Mouse (Mus musculus) forebrain, embryonic 14.5 days (tissue): ENCODE measurements at regions not wholly inside any gene's neighbourhood (a gene's known extent, or its start where the extent isn't known, plus 50 kb on each side); places are given as distances from the start of the nearest gene placed in this dataset.
A peak's percentile ranks its signal among the peaks of the same experiment; 100 is the strongest.

ENCODE experiments used
- ATAC-seq: fragments of 200-750 bp; cut with Nextera tagmentation; 2 replicates; pipeline ENCODE4 v1.8.0; 2017; ENCODE audit warnings: mild to moderate bottlenecking, moderate library complexity
- DNase-seq: peaks from one replicate; pipeline ENCODE4 v3.0.0-alpha.2; 2015; ENCODE audit warnings: low spot score
- H3K27ac ChIP-seq: fragments of 300-500 bp; sonication (generic); 2 replicates; pipeline ENCODE4 v1.5.1; 2014; ENCODE audit warnings: low read depth, mild to moderate bottlenecking, control low read depth, low read length, moderate library complexity
- H3K27me3 ChIP-seq: fragments of 300-500 bp; sonication (generic); replicated peaks from 2 replicates; pipeline ENCODE4 v1.6.1; 2014; ENCODE audit warnings: low read length, control low read depth, mixed read lengths; ENCODE audit not compliant: control insufficient read depth, insufficient read depth
- H3K36me3 ChIP-seq: fragments of 300-500 bp; sonication (generic); 2 replicates; pipeline ENCODE4 v1.6.1; 2014; ENCODE audit warnings: low read length, control low read depth; ENCODE audit not compliant: control insufficient read depth, insufficient read depth
- H3K4me1 ChIP-seq: fragments of 300-500 bp; sonication (generic); 2 replicates; pipeline ENCODE4 v1.6.1; 2014; ENCODE audit warnings: antibody characterized with exemption, low read length, control low read depth; ENCODE audit not compliant: control insufficient read depth, insufficient read depth
- H3K4me2 ChIP-seq: fragments of 300-500 bp; sonication (generic); 2 replicates; pipeline ENCODE4 v1.6.1; 2014; ENCODE audit warnings: mild to moderate bottlenecking, control low read depth, low read length
- H3K4me3 ChIP-seq: fragments of 300-500 bp; sonication (generic); 2 replicates; pipeline ENCODE4 v1.5.1; 2014; ENCODE audit warnings: low read depth, low read length, control low read depth
- H3K9ac ChIP-seq: fragments of 300-500 bp; sonication (generic); 2 replicates; pipeline ENCODE4 v1.6.1; 2014; ENCODE audit warnings: mild to moderate bottlenecking, low read length, control low read depth, moderate library complexity
- H3K9me3 ChIP-seq: fragments of 300-500 bp; sonication (generic); replicated peaks from 2 replicates; pipeline ENCODE4 v1.6.1; 2016; ENCODE audit warnings: low read length, control low read depth, mixed read lengths; ENCODE audit not compliant: control insufficient read depth
- WGBS: fragments of 180-500 bp; shearing (Covaris S2); extraction: QIAGEN DNeasy Blood & Tissue Kit; methylation state at CpG from one replicate; pipeline ENCODE4 v1.1.7; 2014; 5-methylcytosine and 5-hydroxymethylcytosine counted together

DNA sequence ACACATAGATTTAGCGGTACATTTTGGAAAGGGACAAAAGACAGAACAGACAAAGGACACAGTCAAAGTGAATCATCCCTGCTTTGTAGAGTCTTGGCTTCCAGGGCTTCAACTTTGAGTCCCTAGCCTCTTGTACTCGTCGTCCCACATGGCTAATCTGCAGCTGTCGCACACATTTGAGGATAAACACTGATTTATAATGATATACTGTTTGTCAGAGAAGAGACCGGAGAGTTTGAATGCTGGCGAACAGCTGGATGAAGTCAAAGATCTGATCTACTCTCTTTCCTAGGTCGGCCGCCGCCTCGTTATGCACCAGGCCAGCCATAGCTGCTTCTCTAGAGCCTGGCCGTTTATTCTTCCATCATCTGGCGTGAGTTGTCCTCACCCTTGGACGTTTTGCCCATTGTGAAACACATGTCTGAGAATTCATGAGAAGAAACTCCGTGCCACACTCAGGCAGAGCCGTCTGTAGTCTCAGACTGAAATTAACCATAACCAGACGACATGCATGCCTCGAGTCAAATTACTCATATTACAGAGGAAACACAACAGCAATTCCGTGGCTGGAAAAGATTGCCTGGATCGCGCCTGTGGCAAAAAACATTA lies 448.4 kb upstream of the Rgma start:
- no peak for ATAC-seq
- Histone ChIP-seq H3K27me3 (no peaks in the 10 kb centered on the region), H3K9ac (no peak overlapping the region), H3K4me3 (no peak overlapping the region), H3K4me2 (no peak overlapping the region), H3K27ac (no peak overlapping the region), H3K4me1 (no peaks in the 10 kb centered on the region), H3K9me3 (no peaks in the 10 kb centered on the region), H3K36me3 (no peaks in the 10 kb centered on the region)
- no peak for DNase-seq
- WGBS = 81% methylated on average over 20 of the region's 20 CpGs

DNA sequence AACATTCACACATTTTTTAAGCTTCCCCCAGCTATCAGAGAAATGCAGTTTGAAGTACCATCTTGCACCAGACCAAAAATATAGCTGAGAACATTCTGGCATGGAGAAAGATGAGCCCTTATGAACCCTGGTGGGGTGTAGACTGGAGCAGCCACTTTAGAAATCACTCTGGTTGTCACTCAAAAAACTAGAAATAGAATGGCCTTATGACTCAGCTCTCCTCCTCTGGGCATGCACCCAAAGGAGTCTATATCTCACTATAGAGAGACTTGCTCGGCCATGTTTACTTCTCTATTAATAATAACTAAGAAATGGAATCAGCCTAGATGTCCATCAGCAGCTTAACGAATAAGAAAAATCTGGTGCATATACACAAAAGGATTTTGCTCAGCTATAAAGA lies 436.5 kb upstream of the Rgma start:
- no peaks in the 10 kb centered on the region for H3K27me3 ChIP-seq
- no peaks in the 10 kb centered on the region for H3K4me1 ChIP-seq
- no peak overlapping the region for H3K4me2 ChIP-seq
- H3K9ac ChIP-seq = no peak overlapping the region
- ATAC-seq (no peak), DNase-seq (no peak)
- no peaks in the 10 kb centered on the region for H3K36me3 ChIP-seq
- no peak overlapping the region for H3K27ac ChIP-seq
- 86% methylated on average over 2 of the region's 2 CpGs for WGBS
- no peaks in the 10 kb centered on the region for H3K9me3 ChIP-seq
- H3K4me3 ChIP-seq = no peak overlapping the region

DNA sequence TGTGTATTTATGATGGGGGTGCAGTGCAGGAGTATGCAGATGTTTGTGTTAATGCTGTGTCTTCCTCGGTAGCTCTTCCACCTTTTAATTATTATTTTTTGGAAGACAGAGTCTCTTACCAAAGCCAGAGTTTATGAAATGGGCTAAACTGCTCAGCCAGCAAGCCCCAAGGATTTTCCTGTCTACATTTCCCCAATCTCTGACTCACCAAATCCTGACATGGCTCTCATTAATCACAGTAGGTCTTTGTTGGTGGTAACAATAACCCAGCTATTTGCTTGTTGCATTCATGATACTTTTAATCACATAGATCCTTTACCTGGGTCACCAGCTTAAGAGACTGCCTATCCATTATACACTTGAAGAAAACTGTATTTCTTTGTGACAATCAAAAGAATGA lies 427.8 kb upstream of the Rgma start:
- Histone ChIP-seq H3K4me1 (0 out of 2 replicates have a peak, but pooled peaks cover 3% of the 10 kb centered on the region), H3K9ac (no peak overlapping the region), H3K27me3 (no peaks in the 10 kb centered on the region), H3K9me3 (no peaks in the 10 kb centered on the region), H3K27ac (no peak overlapping the region), H3K36me3 (no peaks in the 10 kb centered on the region), H3K4me3 (no peak overlapping the region), H3K4me2 (no peak overlapping the region)
- ATAC-seq = no peak
- 76% methylated on average over 1 of the region's 1 CpGs for WGBS
- no peak for DNase-seq

DNA sequence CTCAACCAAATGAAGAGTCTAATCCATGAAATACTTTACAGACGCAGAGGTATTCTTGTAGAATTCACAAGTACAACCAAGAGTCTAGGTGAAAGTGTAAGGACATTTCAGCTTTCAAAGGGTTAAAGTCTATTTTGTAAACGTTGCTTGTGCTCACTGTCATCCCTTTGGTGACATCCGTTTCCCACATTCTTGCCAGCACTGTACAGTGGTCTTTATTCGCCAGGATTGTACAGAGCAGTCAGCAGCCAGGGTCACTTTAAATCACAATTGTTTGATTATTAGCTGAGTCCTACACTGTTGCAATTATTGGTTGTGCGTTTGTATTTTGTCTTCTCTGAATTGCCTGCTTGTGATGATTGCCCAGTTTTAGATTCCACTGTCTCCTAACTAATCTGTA lies 427.3 kb upstream of the Rgma start:
- 35% methylated on average over 5 of the region's 5 CpGs for WGBS
- no peaks in the 10 kb centered on the region for H3K36me3 ChIP-seq
- no peak overlapping the region for H3K4me2 ChIP-seq
- no peaks in the 10 kb centered on the region for H3K27me3 ChIP-seq
- H3K9ac ChIP-seq = no peak overlapping the region
- H3K4me1 ChIP-seq = 0 out of 2 replicates have a peak, but pooled peaks cover 3% of the 10 kb centered on the region
- H3K27ac ChIP-seq = no peak overlapping the region
- H3K9me3 ChIP-seq = no peaks in the 10 kb centered on the region
- no peak for ATAC-seq
- DNase-seq = no peak
- H3K4me3 ChIP-seq = no peak overlapping the region

DNA sequence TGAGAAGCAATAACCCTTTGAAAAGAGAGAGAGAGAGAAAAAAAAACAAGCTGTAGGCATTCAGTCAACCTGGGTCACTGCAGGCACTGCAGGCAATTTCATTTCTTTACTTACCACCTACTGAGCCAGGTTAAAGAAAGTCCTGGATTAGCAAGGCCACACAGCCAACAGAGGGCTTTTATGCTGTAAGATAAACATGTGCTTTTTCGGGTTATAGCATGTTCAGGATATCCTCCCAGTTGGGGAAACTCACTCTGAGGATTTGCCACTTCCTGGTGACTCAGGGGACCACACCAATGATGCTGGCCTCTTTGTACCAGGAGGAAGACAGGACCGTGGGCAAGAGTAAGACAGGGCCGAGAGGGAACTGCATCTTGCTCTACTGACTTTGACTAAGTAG lies 426.6 kb upstream of the Rgma start:
- no peak overlapping the region for H3K4me3 ChIP-seq
- DNase-seq (no peak), ATAC-seq (no peak)
- 0 out of 2 replicates have a peak, but pooled peaks cover 3% of the 10 kb centered on the region for H3K4me1 ChIP-seq
- no peak overlapping the region for H3K9ac ChIP-seq
- H3K9me3 ChIP-seq = no peaks in the 10 kb centered on the region
- no peak overlapping the region for H3K4me2 ChIP-seq
- 24% methylated on average over 3 of the region's 3 CpGs for WGBS
- H3K36me3 ChIP-seq = no peaks in the 10 kb centered on the region
- no peaks in the 10 kb centered on the region for H3K27me3 ChIP-seq
- H3K27ac ChIP-seq = no peak overlapping the region

DNA sequence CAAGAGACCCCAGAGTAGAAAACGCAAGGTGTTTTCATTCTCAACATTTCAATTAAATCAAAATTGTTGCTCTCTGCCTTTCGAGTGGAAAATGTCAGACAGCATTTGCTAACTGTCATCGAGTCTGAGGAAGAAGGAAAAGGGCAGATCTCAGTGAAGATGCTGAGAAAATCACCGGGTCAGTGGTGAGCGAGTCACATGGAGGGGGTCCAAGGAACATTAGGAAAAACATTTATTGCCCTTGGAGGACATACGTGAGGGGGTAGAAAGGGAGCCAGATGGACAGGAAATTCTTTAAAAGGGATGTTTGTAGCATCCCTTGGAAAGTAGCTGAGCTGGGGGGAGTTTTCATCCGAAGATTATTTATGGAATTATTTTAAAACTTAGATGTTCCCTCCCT lies 425.4 kb upstream of the Rgma start:
- WGBS = 81% methylated on average over 7 of the region's 7 CpGs

DNA sequence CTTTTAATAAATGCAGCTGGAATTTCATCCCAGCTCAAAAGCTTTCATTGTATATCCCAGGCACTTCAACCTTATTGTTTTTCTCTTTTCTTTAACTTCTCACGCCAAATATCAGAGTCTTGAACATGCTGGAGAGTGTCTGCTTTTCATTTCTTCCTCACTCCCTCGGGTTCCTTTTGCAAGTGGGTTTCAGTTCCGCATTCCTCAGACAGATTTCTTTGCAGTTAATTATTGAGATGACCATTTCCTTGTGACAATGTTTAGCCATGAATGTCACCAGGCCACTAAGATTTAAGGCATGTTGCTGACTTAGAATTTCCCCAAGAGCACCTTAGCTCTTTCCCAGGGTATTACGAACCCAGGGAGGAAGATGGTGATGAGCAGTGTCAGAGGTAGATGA lies 417.6 kb upstream of the Rgma start:
- Histone ChIP-seq H3K27ac (no peak overlapping the region), H3K27me3 (no peaks in the 10 kb centered on the region), H3K9me3 (no peaks in the 10 kb centered on the region), H3K36me3 (no peaks in the 10 kb centered on the region), H3K9ac (no peak overlapping the region), H3K4me3 (no peak overlapping the region), H3K4me1 (0 out of 2 replicates have a peak, but pooled peaks cover 2% of the 10 kb centered on the region), H3K4me2 (no peak overlapping the region)
- DNase-seq (no peak), ATAC-seq (no peak)
- WGBS = 72% methylated on average over 4 of the region's 4 CpGs

More for the DNA sequence above, 425.4 kb upstream of the Rgma start:
- Histone ChIP-seq H3K36me3 (no peaks in the 10 kb centered on the region), H3K27me3 (no peaks in the 10 kb centered on the region), H3K4me2 (no peak overlapping the region), H3K4me3 (no peak overlapping the region), H3K4me1 (0 out of 2 replicates have a peak, but pooled peaks cover 3% of the 10 kb centered on the region), H3K27ac (no peak overlapping the region), H3K9ac (no peak overlapping the region), H3K9me3 (no peaks in the 10 kb centered on the region)
- DNase-seq (no peak), ATAC-seq (no peak)

DNA sequence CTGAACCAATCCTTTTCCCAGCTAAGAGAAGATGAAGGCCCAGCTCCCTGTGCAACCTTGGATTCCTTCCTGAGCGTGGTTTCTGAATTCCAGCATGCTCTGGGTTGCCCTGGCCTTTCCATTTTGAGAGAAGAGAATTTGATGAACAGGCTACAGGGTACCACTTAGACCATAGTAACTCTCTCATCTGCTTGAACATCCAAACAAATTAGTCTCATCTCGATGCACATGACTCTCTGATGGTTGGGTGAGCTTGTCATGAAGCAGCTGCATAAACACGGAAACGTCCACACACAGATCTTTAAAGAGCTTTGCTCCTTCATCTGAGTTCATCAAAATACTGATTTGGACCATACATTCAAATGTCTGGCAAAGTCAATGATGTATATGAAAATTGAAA lies 414.0 kb upstream of the Rgma start:
- Histone ChIP-seq H3K9me3 (no peaks in the 10 kb centered on the region), H3K4me2 (no peak overlapping the region), H3K4me3 (no peak overlapping the region), H3K36me3 (no peaks in the 10 kb centered on the region), H3K4me1 (0 out of 2 replicates have a peak, but pooled peaks cover 2% of the 10 kb centered on the region), H3K9ac (no peak overlapping the region), H3K27ac (no peak overlapping the region), H3K27me3 (no peaks in the 10 kb centered on the region)
- WGBS = 79% methylated on average over 4 of the region's 4 CpGs
- no peak for ATAC-seq
- DNase-seq = no peak

DNA sequence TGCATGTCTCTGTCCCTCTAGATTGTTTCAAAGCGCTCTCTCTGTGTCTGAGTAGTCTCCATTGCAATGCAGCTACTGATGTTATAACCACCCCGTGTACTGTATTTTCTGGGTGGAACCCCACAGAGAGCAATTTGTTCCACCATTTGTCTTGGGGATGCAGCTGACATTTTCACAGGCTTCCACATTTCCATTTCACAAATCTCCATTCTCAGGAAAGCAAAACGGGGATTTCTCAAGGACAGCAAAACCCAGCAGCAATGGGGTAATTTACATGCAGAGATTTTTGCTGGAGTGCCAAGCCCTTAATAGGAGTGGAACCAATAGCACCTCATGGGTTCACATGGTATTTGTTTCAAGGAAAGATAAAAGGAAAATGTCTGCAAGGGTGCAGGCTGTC lies 412.5 kb upstream of the Rgma start:
- Histone ChIP-seq H3K36me3 (no peaks in the 10 kb centered on the region), H3K27me3 (no peaks in the 10 kb centered on the region), H3K9me3 (no peaks in the 10 kb centered on the region), H3K4me3 (no peak overlapping the region), H3K4me2 (no peak overlapping the region), H3K27ac (no peak overlapping the region), H3K9ac (no peak overlapping the region), H3K4me1 (0 out of 2 replicates have a peak, but pooled peaks cover 2% of the 10 kb centered on the region)
- ATAC-seq (no peak), DNase-seq (peak; percentile 29)
- WGBS = 54% methylated on average over 3 of the region's 3 CpGs
